Mouse (Mus musculus): ENCODE measurements around the gene Dnah14. TPM values are rescaled to one million over a fixed set of nuclear protein-coding genes. Genes with fewer than 3 reads are reported as not detected.

The Dnah14 gene
- polyA plus RNA-seq, 1 experiment, result 0.14 TPM

DNA sequence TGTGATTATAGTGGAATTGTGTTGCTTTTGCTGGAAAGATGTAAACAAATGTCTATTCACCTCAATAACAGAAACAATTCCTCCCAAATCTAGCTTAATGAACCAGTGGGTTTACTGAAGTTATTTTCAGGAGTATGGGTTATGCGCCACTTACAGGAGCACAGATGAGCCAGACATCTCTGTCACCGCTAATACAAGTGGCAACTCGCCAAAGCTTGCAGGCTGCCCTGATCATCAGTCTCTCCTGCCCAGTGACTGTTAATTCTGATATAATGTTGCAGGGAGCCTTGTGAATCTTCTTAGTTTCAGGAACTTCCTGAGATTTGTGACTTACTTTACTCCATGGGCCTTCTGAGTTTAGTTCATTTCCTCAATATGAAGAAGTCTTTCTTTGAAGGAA, 223.6 kb downstream of the Dnah14 start:
- TF ChIP-seq POLR2A (IDR thresholded peaks at IDR 0.05; ENCODE audit: borderline replicate concordance, extremely low read depth, insufficient read depth, insufficient read length, poor library complexity, severe bottlenecking), result no peak
- TF ChIP-seq CTCF (IDR thresholded peaks at IDR 0.05; ENCODE audit: borderline replicate concordance, extremely low read depth, insufficient read depth, insufficient read length), result no peak
- DNase-seq (ENCODE audit: low read depth), result peak; percentile 21

- TF ChIP-seq CTCF (IDR thresholded peaks at IDR 0.05; ENCODE audit: borderline replicate concordance, extremely low read depth, insufficient read depth, insufficient read length) (no peak), POLR2A (IDR thresholded peaks at IDR 0.05; ENCODE audit: borderline replicate concordance, extremely low read depth, insufficient read depth, insufficient read length, poor library complexity, severe bottlenecking) (no peak)
- no peak for DNase-seq (ENCODE audit: low read depth)
Measured at GRCm38 (mm10) chr1:181800667-181801066, 224.3 kb downstream of the Dnah14 start.

DNA sequence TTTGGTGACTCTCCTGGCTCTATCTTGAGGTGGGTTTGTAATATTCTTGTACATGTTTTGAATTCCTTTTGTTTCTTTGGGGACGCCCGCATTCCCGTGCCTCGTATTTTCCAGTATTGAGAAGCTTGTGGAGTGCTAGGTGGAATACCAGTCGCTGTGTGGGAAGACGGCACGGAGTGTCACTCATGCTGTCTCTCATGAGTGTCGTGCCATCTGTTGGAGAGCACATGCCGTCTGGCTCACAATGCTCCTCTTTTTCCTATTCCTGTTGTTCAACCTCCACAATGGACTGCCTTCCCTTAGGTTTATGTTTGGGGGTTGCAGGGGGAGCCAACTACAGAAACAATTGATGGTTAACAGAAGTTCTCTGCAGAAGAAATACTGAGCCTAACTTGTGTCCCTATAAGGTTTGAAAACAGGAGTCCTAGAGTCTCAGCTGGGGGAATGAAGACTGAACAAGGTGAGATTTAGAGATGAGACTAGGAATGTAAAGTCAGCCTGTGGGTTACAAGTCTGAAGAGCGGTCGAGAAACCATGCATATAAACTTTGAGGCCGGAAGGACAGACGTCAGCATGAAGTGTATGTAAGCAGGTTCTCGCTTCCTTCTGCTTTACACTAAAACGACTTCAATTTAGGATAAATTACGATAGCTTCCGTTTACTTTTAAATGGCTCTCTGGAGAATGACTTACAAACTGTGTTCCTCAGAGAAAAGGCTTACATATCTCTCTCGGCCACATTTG, 235.3 kb downstream of the Dnah14 start:
- DNase-seq (ENCODE audit: low read depth), result peak; percentile 51
- TF ChIP-seq POLR2A (IDR thresholded peaks at IDR 0.05; ENCODE audit: borderline replicate concordance, extremely low read depth, insufficient read depth, insufficient read length, poor library complexity, severe bottlenecking) (no peak), CTCF (IDR thresholded peaks at IDR 0.05; ENCODE audit: borderline replicate concordance, extremely low read depth, insufficient read depth, insufficient read length) (no peak)

DNA sequence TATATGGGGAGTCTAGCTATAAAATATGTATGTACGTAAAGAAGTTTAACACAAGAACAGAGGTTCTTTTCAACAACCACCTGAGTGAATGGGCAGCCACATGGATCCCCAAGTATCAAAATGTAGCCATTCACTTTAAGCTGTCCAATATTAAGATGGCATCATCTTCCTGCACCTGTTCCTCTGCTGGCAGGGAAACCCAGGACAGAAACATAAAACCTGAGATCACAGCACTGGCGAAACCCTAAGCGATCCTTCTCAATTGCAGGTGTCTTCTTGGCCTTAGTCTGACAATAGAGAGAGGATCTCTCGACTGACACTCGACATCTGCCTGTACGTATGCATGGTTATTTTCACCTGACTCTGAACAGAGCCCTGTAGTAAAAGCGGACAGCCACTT, 250.4 kb downstream of the Dnah14 start:
- TF ChIP-seq POLR2A (IDR thresholded peaks at IDR 0.05; ENCODE audit: borderline replicate concordance, extremely low read depth, insufficient read depth, insufficient read length, poor library complexity, severe bottlenecking) (no peak), CTCF (IDR thresholded peaks at IDR 0.05; ENCODE audit: borderline replicate concordance, extremely low read depth, insufficient read depth, insufficient read length) (no peak)
- DNase-seq (ENCODE audit: low read depth), result no peak

DNA sequence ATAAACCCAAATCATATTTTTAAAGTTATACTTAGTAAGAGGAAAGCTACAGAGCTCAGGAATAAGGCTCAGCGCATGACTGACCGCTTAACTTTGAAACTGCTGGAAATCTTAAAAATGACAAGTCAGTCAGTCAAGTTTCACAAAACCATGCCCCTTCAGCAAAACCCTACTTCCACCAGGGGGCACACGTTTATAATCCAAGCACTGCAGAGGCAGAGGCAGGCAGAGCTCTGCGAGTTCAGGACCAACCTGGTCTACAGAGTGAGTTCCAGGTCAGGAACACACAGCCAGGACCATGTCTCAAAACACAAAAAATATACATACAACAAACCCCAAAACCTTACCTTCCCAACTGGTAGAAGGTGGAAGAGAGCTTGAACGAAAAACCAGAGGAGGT, 252.0 kb downstream of the Dnah14 start:
- TF ChIP-seq CTCF (IDR thresholded peaks at IDR 0.05; ENCODE audit: borderline replicate concordance, extremely low read depth, insufficient read depth, insufficient read length) (no peak), POLR2A (IDR thresholded peaks at IDR 0.05; ENCODE audit: borderline replicate concordance, extremely low read depth, insufficient read depth, insufficient read length, poor library complexity, severe bottlenecking) (no peak)
- no peak for DNase-seq (ENCODE audit: low read depth)

GRCm38 (mm10) chr1:181832720-181833119, 256.4 kb downstream of the Dnah14 start:
- TF ChIP-seq CTCF (IDR thresholded peaks at IDR 0.05; ENCODE audit: borderline replicate concordance, extremely low read depth, insufficient read depth, insufficient read length) (no peak), POLR2A (IDR thresholded peaks at IDR 0.05; ENCODE audit: borderline replicate concordance, extremely low read depth, insufficient read depth, insufficient read length, poor library complexity, severe bottlenecking) (no peak)
- no peak for DNase-seq (ENCODE audit: low read depth)

DNA sequence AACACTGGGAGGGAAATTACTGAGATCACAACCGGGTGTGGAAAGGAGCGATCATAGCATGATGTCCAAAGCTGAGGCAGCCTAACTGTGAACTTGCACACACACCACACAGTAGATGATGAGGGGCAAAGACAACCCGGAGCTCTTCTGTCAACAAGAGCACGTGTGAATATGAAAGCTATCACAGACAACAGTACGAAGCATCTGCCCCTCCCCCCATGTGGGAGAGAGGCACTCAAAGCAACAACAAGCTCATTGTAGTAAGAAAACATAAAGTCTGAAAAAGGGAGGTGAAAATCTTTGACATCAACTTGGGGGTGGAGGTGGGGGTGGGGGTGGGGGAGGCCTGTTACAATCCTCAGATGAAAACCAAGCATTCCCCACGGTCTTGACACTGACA, 256.8 kb downstream of the Dnah14 start:
- TF ChIP-seq POLR2A (IDR thresholded peaks at IDR 0.05; ENCODE audit: borderline replicate concordance, extremely low read depth, insufficient read depth, insufficient read length, poor library complexity, severe bottlenecking) (no peak), CTCF (IDR thresholded peaks at IDR 0.05; ENCODE audit: borderline replicate concordance, extremely low read depth, insufficient read depth, insufficient read length) (no peak)
- DNase-seq (ENCODE audit: low read depth), result no peak

DNA sequence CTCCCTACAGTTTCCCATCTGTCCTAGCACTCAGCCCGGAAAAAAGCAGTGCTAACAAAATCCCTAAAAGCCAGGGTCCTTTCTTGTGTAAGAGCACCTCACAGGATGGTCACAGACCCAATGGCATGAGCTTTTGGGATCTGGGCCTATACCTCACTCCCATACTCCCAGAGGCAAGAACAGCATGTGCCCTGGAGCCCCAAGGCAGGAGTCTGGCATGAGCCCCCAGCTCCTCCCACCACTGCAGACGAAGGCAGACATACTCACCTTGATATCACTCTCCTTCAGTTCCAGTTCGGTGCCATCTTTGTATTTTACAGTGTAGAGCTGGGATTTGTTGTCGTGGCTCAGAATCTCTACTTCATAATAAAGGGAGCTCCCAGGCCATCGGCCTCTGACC, 261.8 kb downstream of the Dnah14 start:
- DNase-seq (ENCODE audit: low read depth), result no peak
- TF ChIP-seq POLR2A (IDR thresholded peaks at IDR 0.05; ENCODE audit: borderline replicate concordance, extremely low read depth, insufficient read depth, insufficient read length, poor library complexity, severe bottlenecking) (no peak), CTCF (IDR thresholded peaks at IDR 0.05; ENCODE audit: borderline replicate concordance, extremely low read depth, insufficient read depth, insufficient read length) (no peak)

DNA sequence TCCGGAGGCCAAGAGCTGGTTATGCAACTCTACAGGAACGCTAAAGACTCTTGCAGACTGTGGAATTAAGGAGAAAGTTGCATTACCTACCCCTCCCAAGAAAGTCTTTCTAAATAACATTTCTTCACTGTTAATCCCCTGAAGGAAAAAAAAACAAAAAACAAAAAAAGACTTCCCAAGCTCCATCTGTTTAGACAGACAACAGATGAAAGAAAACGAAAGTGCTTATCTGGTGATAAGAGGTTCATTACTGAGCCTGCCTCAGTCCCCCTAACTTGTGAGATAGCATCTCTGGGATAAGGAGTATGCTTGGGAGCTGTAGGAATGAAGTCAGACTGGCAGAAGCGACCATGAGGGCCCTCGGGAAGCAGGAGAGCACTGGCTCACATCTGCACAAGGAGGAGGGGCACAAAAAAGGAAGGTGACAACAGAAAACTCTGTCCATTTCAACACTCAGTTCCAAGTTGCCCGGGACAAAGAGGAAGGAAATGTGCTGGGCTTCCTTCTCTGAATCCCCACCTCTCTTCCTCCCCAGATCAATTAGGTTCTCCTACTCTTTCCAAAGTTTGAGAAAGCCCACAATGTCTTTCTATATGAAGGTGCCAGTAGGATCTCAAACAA, 263.5 kb downstream of the Dnah14 start:
- no peak for TF ChIP-seq POLR2A (IDR thresholded peaks at IDR 0.05; ENCODE audit: borderline replicate concordance, extremely low read depth, insufficient read depth, insufficient read length, poor library complexity, severe bottlenecking)
- TF ChIP-seq CTCF (IDR thresholded peaks at IDR 0.05; ENCODE audit: borderline replicate concordance, extremely low read depth, insufficient read depth, insufficient read length), result no peak
- no peak for DNase-seq (ENCODE audit: low read depth)

DNA sequence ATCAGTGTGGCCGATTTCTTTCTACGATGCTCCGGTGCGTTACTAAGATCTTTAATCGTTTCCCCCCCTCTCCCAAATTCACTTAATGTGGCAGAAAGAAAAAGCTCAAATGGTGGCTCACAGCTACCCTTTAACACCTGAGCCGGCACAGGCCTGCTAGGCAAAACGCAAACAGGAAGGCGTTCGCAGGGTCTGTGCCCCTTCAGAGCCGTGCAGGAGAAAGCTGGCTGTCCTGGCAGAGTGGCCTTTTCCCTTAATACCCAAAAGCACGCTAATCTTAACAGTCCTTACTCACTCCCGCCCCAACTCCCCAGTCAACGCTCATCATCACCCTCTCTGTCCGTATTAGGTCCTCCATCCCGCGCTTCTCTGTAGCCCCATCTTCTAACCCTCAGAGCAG, 265.0 kb downstream of the Dnah14 start:
- no peak for DNase-seq (ENCODE audit: low read depth)
- no peak for TF ChIP-seq POLR2A (IDR thresholded peaks at IDR 0.05; ENCODE audit: borderline replicate concordance, extremely low read depth, insufficient read depth, insufficient read length, poor library complexity, severe bottlenecking)
- TF ChIP-seq CTCF (IDR thresholded peaks at IDR 0.05; ENCODE audit: borderline replicate concordance, extremely low read depth, insufficient read depth, insufficient read length), result no peak

- TF ChIP-seq CTCF (IDR thresholded peaks at IDR 0.05; ENCODE audit: borderline replicate concordance, extremely low read depth, insufficient read depth, insufficient read length), result no peak
- TF ChIP-seq POLR2A (IDR thresholded peaks at IDR 0.05; ENCODE audit: borderline replicate concordance, extremely low read depth, insufficient read depth, insufficient read length, poor library complexity, severe bottlenecking), result peak; percentile 97
- peak; percentile 98 for DNase-seq (ENCODE audit: low read depth)
Measured at GRCm38 (mm10) chr1:181841864-181842672, 265.7 kb downstream of the Dnah14 start.
